Mouse (Mus musculus) forebrain, postnatal 0 days (tissue): Measurements from ENCODE around the gene Macf1. TPM values are rescaled to one million over a fixed set of nuclear protein-coding genes. Genes with fewer than 3 reads are reported as not detected.
A peak's percentile ranks its signal among the peaks of the same experiment; 100 is the strongest.

Experiments
- ATAC-seq: fragments of 200-750 bp; cut with Nextera tagmentation; 2 replicates; pipeline ENCODE4 v1.8.0; 2017; ENCODE audit warnings: mild to moderate bottlenecking, moderate library complexity
- DNase-seq: peaks from one replicate; pipeline ENCODE4 v3.0.0-alpha.2; 2015
- H3K27ac ChIP-seq: fragments of 300-500 bp; sonication (generic); 2 replicates; pipeline ENCODE4 v1.5.1; 2014; ENCODE audit warnings: low read depth, mild to moderate bottlenecking, antibody characterized with exemption, low read length, moderate library complexity, mixed read lengths
- H3K27me3 ChIP-seq: fragments of 300-500 bp; sonication (generic); 2 replicates; pipeline ENCODE4 v1.6.1; 2014; ENCODE audit warnings: mild to moderate bottlenecking, low read length, mixed read lengths; ENCODE audit not compliant: insufficient read depth
- H3K36me3 ChIP-seq: fragments of 300-500 bp; sonication (generic); 2 replicates; pipeline ENCODE4 v1.6.1; 2014; ENCODE audit warnings: mild to moderate bottlenecking, moderate library complexity; ENCODE audit not compliant: insufficient read depth
- H3K4me1 ChIP-seq: fragments of 300-500 bp; sonication (generic); 2 replicates; pipeline ENCODE4 v1.6.1; 2014; ENCODE audit warnings: antibody characterized with exemption; ENCODE audit not compliant: insufficient read depth
- H3K4me2 ChIP-seq: fragments of 300-500 bp; sonication (generic); 2 replicates; pipeline ENCODE4 v1.6.1; 2014; ENCODE audit warnings: low read depth, mild to moderate bottlenecking, moderate library complexity
- H3K4me3 ChIP-seq: fragments of 300-500 bp; sonication (generic); 2 replicates; pipeline ENCODE4 v1.5.1; 2014; ENCODE audit warnings: low read depth, low read length, mixed read lengths
- H3K9ac ChIP-seq: fragments of 300-500 bp; sonication (generic); 2 replicates; pipeline ENCODE4 v1.6.1; 2014; ENCODE audit warnings: mild to moderate bottlenecking
- H3K9me3 ChIP-seq: fragments of 300-500 bp; sonication (generic); 2 replicates; pipeline ENCODE4 v1.6.1; 2016; ENCODE audit warnings: low read length
- CTCF ChIP-seq: sonication (generic); IDR thresholded peaks from 2 replicates; pipeline ENCODE4 v1.5.1; 2016; ENCODE audit warnings: antibody characterized with exemption, control low read depth, low read depth
- WGBS: fragments of 180-500 bp; shearing (Covaris S2); extraction: QIAGEN DNeasy Blood & Tissue Kit; methylation state at CpG from one replicate; pipeline ENCODE4 v1.1.7; 2014; 5-methylcytosine and 5-hydroxymethylcytosine counted together
- polyA plus RNA-seq: library from polyadenylated mRNA; unstranded; fragments of >200 nt; fragmentation: Nextera tagmentation; extraction: Ambion mirVana; gene quantifications from 2 replicates; pipeline ENCODE4 v1.2.1, GENCODE M21; 2015
- total RNA-seq: library from RNA; depleted of rRNA; stranded (reverse); fragments of >200 nt; gene quantifications from 2 replicates; pipeline ENCODE4 v1.2.3, GENCODE M21; 2014

Macf1 gene
- total and polyA plus RNA-seq, 2 experiments from 2014 or later = 58.2 to 345 TPM

- H3K27ac ChIP-seq = peak within 1 kb of the TSS; percentile 63
- H3K9ac ChIP-seq = peak within 1 kb of the TSS; percentile 74
- 2% methylated on average over 40 of the region's 40 CpGs for WGBS
- peak within 1 kb of the TSS; percentile 71 for H3K4me2 ChIP-seq
- peaks cover 7% of the 10 kb centered on the region; the same call in 1 of the 2 replicates for H3K4me1 ChIP-seq
- TF ChIP-seq CTCF = no peak
- peaks cover 12% of the 10 kb centered on the region; the same call in 1 of the 2 replicates for H3K36me3 ChIP-seq
- ATAC-seq (peak; percentile 98), DNase-seq (peak; percentile 98)
- H3K27me3 ChIP-seq = no peaks in the 10 kb centered on the region
- peak within 1 kb of the TSS; percentile 65 for H3K4me3 ChIP-seq
- no peaks in the 10 kb centered on the region for H3K9me3 ChIP-seq
Observed at GRCm38 (mm10) chr4:123717574-123718433, 33.6 kb upstream of the Macf1 start, which contains the start of gene Ndufs5. Gene Ndufs5 (minus strand): TSS chr4:123718202.

DNA sequence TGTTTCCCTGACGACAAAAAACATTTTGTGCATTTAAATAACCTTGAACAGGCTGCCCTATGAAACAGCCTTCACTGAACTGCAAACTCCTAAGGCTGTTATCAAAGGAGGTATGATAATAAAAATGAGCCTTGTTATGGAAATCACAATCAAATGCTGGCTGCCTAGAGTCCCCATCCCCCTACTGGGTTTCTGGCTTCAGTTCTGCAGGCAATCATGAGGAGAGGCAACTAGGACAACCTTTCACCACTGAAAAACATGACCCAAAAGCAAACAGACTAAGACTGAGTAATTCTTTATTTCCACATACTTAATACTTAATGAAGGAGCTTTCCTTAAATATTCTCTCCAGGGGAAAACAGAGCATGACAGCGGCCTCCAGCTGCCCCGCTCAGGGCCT lies 28.3 kb upstream of the Macf1 start:
- Histone ChIP-seq H3K4me3 (no peak overlapping the region), H3K9me3 (no peaks in the 10 kb centered on the region), H3K27ac (no peak overlapping the region), H3K9ac (no peak overlapping the region), H3K4me1 (peaks cover 4% of the 10 kb centered on the region; the same call in 1 of the 2 replicates), H3K4me2 (no peak overlapping the region), H3K27me3 (no peaks in the 10 kb centered on the region), H3K36me3 (peaks cover 21% of the 10 kb centered on the region)
- DNase-seq = no peak
- 97% methylated on average over 1 of the region's 3 CpGs for WGBS
- TF ChIP-seq CTCF = no peak
- ATAC-seq = no peak

- Histone ChIP-seq H3K27ac (no peak overlapping the region), H3K9ac (no peak overlapping the region), H3K36me3 (peaks cover 7% of the 10 kb centered on the region), H3K4me1 (no peaks in the 10 kb centered on the region), H3K4me2 (no peak overlapping the region), H3K27me3 (no peaks in the 10 kb centered on the region; the same call in 1 of the 2 replicates), H3K9me3 (no peaks in the 10 kb centered on the region), H3K4me3 (no peak overlapping the region)
- DNase-seq = no peak
- 91% methylated on average over 5 of the region's 5 CpGs for WGBS
- ATAC-seq = no peak
- no peak for TF ChIP-seq CTCF
Observed at GRCm38 (mm10) chr4:123707340-123707739, 23.2 kb upstream of the Macf1 start.

DNA sequence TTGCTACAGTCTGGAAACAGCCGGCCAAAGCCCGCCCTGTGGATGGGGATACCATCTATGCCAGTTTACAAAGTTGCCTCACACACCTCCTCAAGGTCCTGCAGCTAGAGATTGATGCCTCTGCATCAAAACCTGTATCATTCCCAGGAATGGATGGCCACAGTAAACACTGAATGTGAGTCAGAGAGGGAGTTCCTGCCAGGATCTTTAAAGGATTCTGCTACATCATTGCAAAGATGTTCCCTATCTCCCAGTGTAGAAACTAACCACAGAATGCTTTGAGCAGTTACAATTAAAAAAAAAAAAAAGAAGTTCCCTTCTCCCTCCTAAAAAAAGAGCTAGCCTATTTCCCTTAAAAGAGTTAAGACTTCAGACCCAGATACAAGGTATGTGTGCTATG lies 21.2 kb upstream of the Macf1 start:
- no peak overlapping the region for H3K4me3 ChIP-seq
- no peaks in the 10 kb centered on the region; the same call in 1 of the 2 replicates for H3K27me3 ChIP-seq
- WGBS = 94% methylated on average over 2 of the region's 2 CpGs
- TF ChIP-seq CTCF = no peak
- no peaks in the 10 kb centered on the region for H3K4me1 ChIP-seq
- no peaks in the 10 kb centered on the region for H3K36me3 ChIP-seq
- no peaks in the 10 kb centered on the region for H3K9me3 ChIP-seq
- no peak overlapping the region for H3K4me2 ChIP-seq
- H3K9ac ChIP-seq = no peak overlapping the region
- ATAC-seq (no peak), DNase-seq (no peak)
- no peak overlapping the region for H3K27ac ChIP-seq

- no peak for TF ChIP-seq CTCF
- WGBS = 90% methylated on average over 12 of the region's 12 CpGs
Observed at GRCm38 (mm10) chr4:123693384-123693783, 9.2 kb upstream of the Macf1 start.

GRCm38 (mm10) chr4:123692071-123692470 lies 7.9 kb upstream of the Macf1 start:
- Histone ChIP-seq H3K27me3 (no peaks in the 10 kb centered on the region), H3K4me2 (no peak overlapping the region), H3K9ac (no peak overlapping the region), H3K36me3 (no peaks in the 10 kb centered on the region), H3K4me3 (no peak overlapping the region), H3K27ac (no peak overlapping the region), H3K9me3 (no peaks in the 10 kb centered on the region), H3K4me1 (no peaks in the 10 kb centered on the region)
- DNase-seq = no peak
- no peak for ATAC-seq
- WGBS = 86% methylated on average over 3 of the region's 3 CpGs
- no peak for TF ChIP-seq CTCF

More at GRCm38 (mm10) chr4:123693384-123693783, 9.2 kb upstream of the Macf1 start:
- no peaks in the 10 kb centered on the region for H3K9me3 ChIP-seq
- no peaks in the 10 kb centered on the region for H3K4me1 ChIP-seq
- no peaks in the 10 kb centered on the region for H3K36me3 ChIP-seq
- no peak overlapping the region for H3K9ac ChIP-seq
- no peak overlapping the region for H3K27ac ChIP-seq
- no peak for DNase-seq
- H3K4me3 ChIP-seq = no peak overlapping the region
- no peak overlapping the region for H3K4me2 ChIP-seq
- H3K27me3 ChIP-seq = no peaks in the 10 kb centered on the region
- no peak for ATAC-seq

GRCm38 (mm10) chr4:123690311-123690710 lies 6.2 kb upstream of the Macf1 start:
- Histone ChIP-seq H3K27ac (no peak overlapping the region), H3K9ac (no peak overlapping the region), H3K4me1 (peaks cover 5% of the 10 kb centered on the region), H3K27me3 (no peaks in the 10 kb centered on the region), H3K36me3 (no peaks in the 10 kb centered on the region), H3K4me3 (no peak overlapping the region), H3K4me2 (no peak overlapping the region), H3K9me3 (no peaks in the 10 kb centered on the region)
- WGBS = 85% methylated on average over 10 of the region's 10 CpGs
- ATAC-seq = no peak
- no peak for DNase-seq
- no peak for TF ChIP-seq CTCF
